Mouse (Mus musculus): ENCODE results near the gene Eif4b. TPM values are rescaled to one million over a fixed set of nuclear protein-coding genes. Genes with fewer than 3 reads are reported as not detected.

Eif4b gene
- polyA plus RNA-seq, 1 experiment from 2014 or later: 111 TPM

DNA sequence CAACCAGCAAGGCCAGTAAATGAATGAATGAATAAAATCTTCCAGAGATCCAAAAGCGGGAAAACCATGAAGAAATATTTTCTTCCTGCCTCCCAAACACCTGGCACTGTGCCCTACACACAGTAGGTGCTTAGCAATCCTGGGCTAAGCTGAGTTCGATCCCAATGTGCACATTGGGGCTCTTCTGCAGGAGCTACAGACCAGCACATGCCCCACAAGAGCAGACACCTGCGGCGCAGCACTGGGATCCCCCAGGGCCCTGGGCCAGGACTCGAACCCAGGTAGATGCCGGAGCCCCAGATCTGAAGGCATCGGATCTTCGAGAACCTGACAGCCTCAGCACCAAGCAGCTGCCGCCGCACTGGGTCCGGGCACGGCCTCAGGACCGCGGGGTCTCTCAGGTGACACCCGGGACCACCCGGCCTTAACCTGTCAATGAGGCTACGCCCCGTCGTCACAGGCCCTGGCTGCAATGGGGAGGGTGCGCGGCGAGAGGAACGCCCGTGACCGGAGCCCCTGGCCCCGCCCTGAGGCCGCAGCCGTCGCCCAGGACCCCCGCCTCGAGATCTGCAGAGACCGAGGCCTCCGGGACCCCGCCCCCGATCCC, 62.1 kb downstream of the Eif4b start:
- no peaks in the 10 kb centered on the region for H3K27me3 ChIP-seq
- 2% methylated on average over 35 of the region's 35 CpGs for WGBS
- H3K4me2 ChIP-seq: peak overlapping the region; percentile 79
- H3K27ac ChIP-seq: peak overlapping the region; percentile 80
- H3K4me3 ChIP-seq: peak overlapping the region; percentile 85
- H3K4me1 ChIP-seq: peaks cover 14% of the 10 kb centered on the region
- ATAC-seq (ENCODE audit: insufficient number of reproducible peaks, low FRiP score, low TSS enrichment, low read depth): 0 out of 2 replicates have a peak, but pooled peaks have one; percentile 2
- peak overlapping the region; percentile 72 for H3K9ac ChIP-seq
- peaks cover 28% of the 10 kb centered on the region for H3K36me3 ChIP-seq
- H3K9me3 ChIP-seq: no peaks in the 10 kb centered on the region

DNA sequence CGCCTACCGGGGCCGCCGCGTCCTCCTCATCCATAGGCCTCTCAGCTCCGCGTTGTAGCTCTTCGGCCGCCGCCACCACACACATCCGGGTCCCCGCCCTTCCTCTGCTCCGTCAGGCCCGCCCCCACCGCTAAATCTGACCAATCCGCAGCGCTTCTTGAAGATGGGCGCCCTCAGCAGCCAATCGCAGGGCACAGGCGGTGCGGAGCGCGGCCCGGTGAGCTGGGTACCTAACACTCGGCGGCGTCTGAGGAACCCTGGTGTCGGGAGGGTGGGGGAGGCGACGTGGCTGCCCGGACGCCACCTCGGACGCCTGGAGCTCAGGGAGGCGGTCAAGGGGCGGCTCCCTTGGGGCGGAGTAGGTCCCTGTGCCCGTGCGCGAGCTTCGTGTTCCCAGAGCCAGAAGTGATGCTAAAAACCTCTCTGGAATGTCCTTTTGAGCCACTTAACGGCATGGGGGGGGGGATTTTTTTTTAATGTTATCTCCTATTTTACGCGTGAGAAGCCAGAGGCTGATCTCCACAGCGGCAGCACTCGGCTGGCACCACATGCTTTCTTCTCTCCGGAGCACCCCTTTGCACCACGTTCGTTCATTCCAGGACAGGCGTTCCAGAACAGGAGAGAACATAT, 62.7 kb downstream of the Eif4b start, which contains the start of gene Spryd3:
Gene Spryd3, minus strand, starts transcription at position 106 of the 630 bp plus-strand sequence.
- ATAC-seq (ENCODE audit: insufficient number of reproducible peaks, low FRiP score, low TSS enrichment, low read depth): peak; percentile 98
- H3K4me3 ChIP-seq: peak within 1 kb of the TSS; percentile 85
- WGBS: under 1% methylated on average over 50 of the region's 50 CpGs
- no peaks in the 10 kb centered on the region for H3K27me3 ChIP-seq
- H3K4me1 ChIP-seq: peaks cover 14% of the 10 kb centered on the region
- H3K4me2 ChIP-seq: peak within 1 kb of the TSS; percentile 79
- peak within 1 kb of the TSS; percentile 82 for H3K27ac ChIP-seq
- no peaks in the 10 kb centered on the region for H3K9me3 ChIP-seq
- H3K36me3 ChIP-seq: peaks cover 22% of the 10 kb centered on the region
- H3K9ac ChIP-seq: peak within 1 kb of the TSS; percentile 72

DNA sequence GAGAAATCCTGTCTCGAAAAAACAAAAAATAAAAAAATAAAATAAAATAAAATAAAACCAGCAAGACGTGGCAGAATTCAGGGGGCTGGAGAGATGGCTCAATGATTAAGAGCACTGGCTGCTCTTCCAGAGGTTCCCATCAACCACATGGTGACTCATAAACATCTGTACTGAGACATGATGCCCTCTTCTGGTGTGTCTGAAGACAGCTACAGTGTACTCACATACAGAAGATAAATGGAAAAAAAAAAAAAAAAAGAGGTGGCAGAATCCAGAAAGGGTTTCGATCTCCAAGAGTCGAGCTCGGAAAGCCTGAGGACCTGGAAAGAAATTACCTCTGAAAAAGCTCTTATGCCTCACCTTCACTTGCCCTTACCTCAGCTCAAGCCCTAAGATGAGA, 67.5 kb downstream of the Eif4b start:
- Histone ChIP-seq H3K4me1 (peaks cover 24% of the 10 kb centered on the region), H3K9ac (no peak overlapping the region), H3K4me3 (no peak overlapping the region), H3K9me3 (no peaks in the 10 kb centered on the region), H3K4me2 (no peak overlapping the region), H3K27ac (no peak overlapping the region), H3K36me3 (no peaks in the 10 kb centered on the region), H3K27me3 (peaks cover 22% of the 10 kb centered on the region)
- no peak for ATAC-seq (ENCODE audit: insufficient number of reproducible peaks, low FRiP score, low TSS enrichment, low read depth)
- 86% methylated on average over 5 of the region's 5 CpGs for WGBS

DNA sequence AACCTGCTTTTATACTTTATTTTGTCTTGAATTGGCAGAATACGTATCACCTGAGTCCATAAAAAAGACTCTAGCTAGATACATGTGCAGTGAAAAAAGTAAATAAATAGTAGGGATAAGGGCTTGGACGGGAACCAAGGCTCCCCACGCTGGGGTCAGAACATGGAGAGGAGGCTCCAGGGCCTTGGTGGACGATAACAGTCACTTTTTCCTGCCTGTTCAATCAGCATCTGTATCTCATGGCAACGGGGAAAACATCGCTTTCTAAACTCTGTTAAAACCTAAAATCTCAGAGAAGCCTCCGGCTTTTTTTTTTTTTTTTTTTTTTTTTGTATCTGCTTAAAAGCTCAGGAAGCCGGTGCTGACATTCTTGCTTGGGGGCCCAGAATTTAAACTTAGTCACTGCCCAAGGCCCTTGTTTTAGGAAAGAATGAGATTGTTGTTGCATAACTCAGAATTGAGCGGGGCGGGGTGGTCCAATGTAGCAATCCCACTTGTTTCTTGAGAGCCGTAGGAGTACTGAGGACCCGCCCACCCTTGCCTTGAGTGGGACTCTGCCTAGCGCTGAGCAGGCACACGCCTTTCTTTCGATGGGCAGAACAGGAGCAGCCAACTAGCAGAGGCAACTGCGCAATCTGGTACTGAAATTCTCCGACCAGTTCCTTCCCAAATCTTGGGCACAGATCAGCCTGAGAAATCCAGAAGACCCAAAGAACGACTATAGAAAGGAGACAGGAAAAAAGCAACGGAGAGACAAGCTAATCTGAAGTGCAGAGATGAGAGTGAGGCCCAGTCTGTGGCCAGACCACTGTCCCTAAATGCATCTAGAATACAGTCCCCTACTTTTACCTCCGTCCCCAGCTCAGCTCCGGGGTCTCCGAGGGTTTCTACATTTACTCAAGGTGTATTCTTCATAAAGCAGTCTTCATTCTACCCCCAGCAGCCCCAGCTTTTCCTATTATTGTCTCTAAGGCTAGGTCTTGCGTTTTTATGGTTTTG, 69.6 kb downstream of the Eif4b start:
- H3K4me2 ChIP-seq: no peak overlapping the region
- H3K27me3 ChIP-seq: peaks cover 23% of the 10 kb centered on the region
- no peak overlapping the region for H3K9ac ChIP-seq
- no peaks in the 10 kb centered on the region for H3K9me3 ChIP-seq
- peak overlapping the region; percentile 14; the same call in 1 of the 2 replicates for H3K27ac ChIP-seq
- no peak for ATAC-seq (ENCODE audit: insufficient number of reproducible peaks, low FRiP score, low TSS enrichment, low read depth)
- H3K36me3 ChIP-seq: no peaks in the 10 kb centered on the region
- H3K4me3 ChIP-seq: no peak overlapping the region
- 45% methylated on average over 23 of the region's 23 CpGs for WGBS
- peaks cover 29% of the 10 kb centered on the region for H3K4me1 ChIP-seq

DNA sequence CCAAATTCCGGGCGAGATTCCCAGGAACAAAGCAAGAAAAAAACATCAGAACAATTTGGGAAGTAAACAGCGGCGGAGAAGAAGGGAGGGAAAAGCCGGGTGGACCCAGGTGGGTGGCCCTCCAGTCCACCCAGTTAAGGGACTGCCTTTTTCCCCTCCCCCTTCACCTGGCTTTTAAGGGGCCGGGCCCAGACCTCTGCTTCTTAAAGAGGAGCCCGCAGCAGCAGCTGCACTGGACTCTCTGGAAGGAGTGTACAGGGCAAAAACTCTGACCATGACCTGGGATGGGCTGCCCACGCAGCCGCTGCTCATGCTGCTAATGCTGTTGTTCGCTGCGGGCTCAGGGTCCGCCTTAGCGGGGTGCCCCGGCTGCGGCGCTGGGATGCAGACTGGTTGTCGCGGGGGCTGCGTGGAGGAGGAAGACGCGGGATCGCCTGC, 70.7 kb downstream of the Eif4b start, which contains the start of gene Igfbp6:
Gene Igfbp6, plus strand, starts transcription at position 89 of the 438 bp plus-strand sequence.
- WGBS: 7% methylated on average over 22 of the region's 22 CpGs
- Histone ChIP-seq H3K4me1 (peaks cover 29% of the 10 kb centered on the region), H3K4me2 (peak within 1 kb of the TSS; percentile 43), H3K27me3 (peaks cover 23% of the 10 kb centered on the region), H3K27ac (peak within 1 kb of the TSS; percentile 14; the same call in 1 of the 2 replicates), H3K9ac (0 out of 2 replicates have a peak within 1 kb of the TSS, but pooled peaks have one; percentile 2), H3K4me3 (peak within 1 kb of the TSS; percentile 30), H3K9me3 (no peaks in the 10 kb centered on the region), H3K36me3 (no peaks in the 10 kb centered on the region)
- ATAC-seq (ENCODE audit: insufficient number of reproducible peaks, low FRiP score, low TSS enrichment, low read depth): peak; percentile 22; the same call in 1 of the 2 replicates

DNA sequence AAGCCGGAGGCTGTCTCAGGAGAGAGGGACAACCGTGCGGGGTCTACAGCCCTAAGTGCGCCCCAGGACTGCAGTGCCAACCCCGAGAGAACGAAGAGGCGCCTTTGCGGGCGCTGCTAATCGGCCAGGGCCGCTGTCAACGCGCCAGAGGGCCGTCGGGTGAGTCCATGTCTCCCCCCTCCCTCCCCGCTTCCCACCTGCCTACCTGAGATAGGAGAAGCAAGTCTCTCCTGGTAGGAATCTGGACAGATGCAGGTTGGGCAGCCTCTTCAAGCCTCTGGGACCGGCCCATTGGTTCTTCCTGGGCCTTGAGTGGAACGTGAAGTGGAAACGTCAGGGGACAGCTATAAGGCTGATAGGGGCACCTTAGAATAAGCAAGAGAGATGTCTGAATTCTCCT, 71.2 kb downstream of the Eif4b start:
- peak overlapping the region; percentile 43 for H3K4me2 ChIP-seq
- peak overlapping the region; percentile 30 for H3K4me3 ChIP-seq

DNA sequence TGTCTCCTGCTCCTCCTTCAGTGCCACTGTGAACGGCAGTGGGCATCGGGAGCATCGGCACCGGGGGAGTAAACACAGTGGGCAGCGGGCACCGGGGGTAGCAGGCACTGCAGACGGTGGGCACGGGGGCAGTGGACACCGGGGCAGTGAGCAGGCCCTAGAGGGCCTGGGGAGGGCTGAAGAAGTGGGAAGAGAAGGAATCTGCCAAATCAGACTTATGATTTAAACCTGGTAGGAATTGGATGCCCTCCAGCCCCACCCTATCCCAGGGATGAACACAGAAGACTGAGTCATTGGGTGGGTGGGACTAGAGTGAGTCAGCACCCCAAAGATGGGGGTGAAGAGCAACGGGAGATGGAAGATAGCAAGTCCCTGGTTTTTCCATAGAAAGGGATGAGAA, 71.8 kb downstream of the Eif4b start:
- Histone ChIP-seq H3K27me3 (peaks cover 23% of the 10 kb centered on the region), H3K4me2 (no peak overlapping the region), H3K4me3 (no peak overlapping the region), H3K4me1 (peaks cover 32% of the 10 kb centered on the region), H3K36me3 (no peaks in the 10 kb centered on the region), H3K9me3 (no peaks in the 10 kb centered on the region), H3K27ac (no peak overlapping the region), H3K9ac (no peak overlapping the region)
- 82% methylated on average over 10 of the region's 10 CpGs for WGBS
- no peak for ATAC-seq (ENCODE audit: insufficient number of reproducible peaks, low FRiP score, low TSS enrichment, low read depth)

More for the DNA sequence above, 71.2 kb downstream of the Eif4b start:
- Histone ChIP-seq H3K27ac (no peak overlapping the region), H3K27me3 (peaks cover 23% of the 10 kb centered on the region), H3K4me1 (peaks cover 29% of the 10 kb centered on the region), H3K9ac (0 out of 2 replicates have a peak overlapping the region, but pooled peaks have one; percentile 2), H3K36me3 (no peaks in the 10 kb centered on the region), H3K9me3 (no peaks in the 10 kb centered on the region)
- ATAC-seq (ENCODE audit: insufficient number of reproducible peaks, low FRiP score, low TSS enrichment, low read depth): no peak
- 18% methylated on average over 19 of the region's 19 CpGs for WGBS

DNA sequence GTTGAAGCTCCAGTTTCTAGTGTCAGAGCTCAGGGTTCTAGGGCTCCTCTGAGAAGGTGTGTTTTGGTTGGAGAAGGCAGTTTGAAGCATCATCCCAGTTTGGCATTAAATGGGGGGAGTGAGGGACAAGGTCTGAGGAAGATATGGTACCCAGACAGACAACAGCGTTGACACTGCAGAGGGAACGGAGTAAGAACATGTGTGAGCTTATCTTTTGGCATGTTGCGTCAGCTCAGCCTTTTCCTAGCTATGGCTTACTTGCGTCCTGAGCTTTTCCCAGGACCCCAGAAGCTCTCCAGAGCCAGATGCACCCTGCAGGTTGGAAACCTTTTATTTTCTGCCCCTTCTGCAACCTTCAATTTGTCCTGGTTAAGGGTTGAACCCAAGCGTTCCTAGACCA, 72.5 kb downstream of the Eif4b start:
- WGBS: 84% methylated on average over 5 of the region's 5 CpGs
- Histone ChIP-seq H3K9ac (no peak overlapping the region), H3K9me3 (no peaks in the 10 kb centered on the region), H3K4me1 (peaks cover 39% of the 10 kb centered on the region), H3K4me2 (no peak overlapping the region), H3K27ac (no peak overlapping the region), H3K4me3 (no peak overlapping the region), H3K36me3 (no peaks in the 10 kb centered on the region), H3K27me3 (peaks cover 23% of the 10 kb centered on the region)
- no peak for ATAC-seq (ENCODE audit: insufficient number of reproducible peaks, low FRiP score, low TSS enrichment, low read depth)

Other genes with a start within 250 kb of the Eif4b start
- gene Krt1, start 223.0 kb upstream of the Eif4b start, polyA plus RNA-seq (2015; fragmentation: Nextera tagmentation; extraction: Ambion mirVana): 1,050 and 1,170 TPM in 2 replicates
- 151 and 157 TPM in 2 replicates for gene Krt77, start 204.1 kb upstream of the Eif4b start, polyA plus RNA-seq (2015; fragmentation: Nextera tagmentation; extraction: Ambion mirVana)
- 0.14 TPM in 1 of 2 replicates, not detected in the other for gene Krt76, start 180.9 kb upstream of the Eif4b start, polyA plus RNA-seq (2015; fragmentation: Nextera tagmentation; extraction: Ambion mirVana)
- gene Krt4, start 149.0 kb upstream of the Eif4b start, polyA plus RNA-seq (2015; fragmentation: Nextera tagmentation; extraction: Ambion mirVana): 557 and 616 TPM in 2 replicates
- gene Krt79, start 133.4 kb upstream of the Eif4b start, polyA plus RNA-seq (2015; fragmentation: Nextera tagmentation; extraction: Ambion mirVana): 1.2 and 1.3 TPM in 2 replicates
- gene Krt78, start 119.5 kb upstream of the Eif4b start, polyA plus RNA-seq (2015; fragmentation: Nextera tagmentation; extraction: Ambion mirVana): 13.3 and 15.6 TPM in 2 replicates
- 70.8 and 75.5 TPM in 2 replicates for gene Krt8, start 69.3 kb upstream of the Eif4b start, polyA plus RNA-seq (2015; fragmentation: Nextera tagmentation; extraction: Ambion mirVana)
- gene Krt18, start 45.6 kb upstream of the Eif4b start, polyA plus RNA-seq (2015; fragmentation: Nextera tagmentation; extraction: Ambion mirVana): 39.0 and 44.4 TPM in 2 replicates
- gene Tns2, start 26.6 kb downstream of the Eif4b start, polyA plus RNA-seq (2015; fragmentation: Nextera tagmentation; extraction: Ambion mirVana): 47.5 and 48.6 TPM in 2 replicates
- gene Spryd3, start 62.5 kb downstream of the Eif4b start, polyA plus RNA-seq (2015; fragmentation: Nextera tagmentation; extraction: Ambion mirVana): 33.4 and 35.4 TPM in 2 replicates
- 17.5 and 24.6 TPM in 2 replicates for gene Igfbp6, start 70.6 kb downstream of the Eif4b start, polyA plus RNA-seq (2015; fragmentation: Nextera tagmentation; extraction: Ambion mirVana)
- 0.61 and 0.81 TPM in 2 replicates for gene Soat2, start 76.8 kb downstream of the Eif4b start, polyA plus RNA-seq (2015; fragmentation: Nextera tagmentation; extraction: Ambion mirVana)
- gene Zfp740, start 129.5 kb downstream of the Eif4b start, polyA plus RNA-seq (2015; fragmentation: Nextera tagmentation; extraction: Ambion mirVana): 51.9 and 59.9 TPM in 2 replicates
- 80.3 and 81.8 TPM in 2 replicates for gene Csad, start 131.0 kb downstream of the Eif4b start, polyA plus RNA-seq (2015; fragmentation: Nextera tagmentation; extraction: Ambion mirVana)
- gene Itgb7, start 158.2 kb downstream of the Eif4b start, polyA plus RNA-seq (2015; fragmentation: Nextera tagmentation; extraction: Ambion mirVana): 6.3 and 6.6 TPM in 2 replicates
- gene Rarg, start 183.7 kb downstream of the Eif4b start, polyA plus RNA-seq (2015; fragmentation: Nextera tagmentation; extraction: Ambion mirVana): 120 and 128 TPM in 2 replicates
- gene Gm9918, start 196.8 kb downstream of the Eif4b start, polyA plus RNA-seq (2015; fragmentation: Nextera tagmentation; extraction: Ambion mirVana): 0.79 and 0.83 TPM in 2 replicates
- 100.0 and 103 TPM in 2 replicates for gene Mfsd5, start 205.7 kb downstream of the Eif4b start, polyA plus RNA-seq (2015; fragmentation: Nextera tagmentation; extraction: Ambion mirVana)
- gene Espl1, start 222.5 kb downstream of the Eif4b start, polyA plus RNA-seq (2015; fragmentation: Nextera tagmentation; extraction: Ambion mirVana): 17.7 and 19.5 TPM in 2 replicates

All from limb, embryonic 15.5 days (tissue).